Mouse (Mus musculus): ENCODE data around the gene Zfp131.
"Not testable (repeated sequence)": the region's sequence is repeated elsewhere in the genome, so short reads cannot be mapped to it uniquely, and the experiment has no call there.

The Zfp131 gene

GRCm38 (mm10) chr13:119790761-119791579 lies at the start of gene Zfp131:
Zfp131 (minus strand) TSS chr13:119790889.
- DNase-seq, result peak; percentile 92

- DNase-seq, result not testable (repeated sequence)
Measured at GRCm38 (mm10) chr13:119839982-119840381, 49.3 kb upstream of the Zfp131 start.

DNA sequence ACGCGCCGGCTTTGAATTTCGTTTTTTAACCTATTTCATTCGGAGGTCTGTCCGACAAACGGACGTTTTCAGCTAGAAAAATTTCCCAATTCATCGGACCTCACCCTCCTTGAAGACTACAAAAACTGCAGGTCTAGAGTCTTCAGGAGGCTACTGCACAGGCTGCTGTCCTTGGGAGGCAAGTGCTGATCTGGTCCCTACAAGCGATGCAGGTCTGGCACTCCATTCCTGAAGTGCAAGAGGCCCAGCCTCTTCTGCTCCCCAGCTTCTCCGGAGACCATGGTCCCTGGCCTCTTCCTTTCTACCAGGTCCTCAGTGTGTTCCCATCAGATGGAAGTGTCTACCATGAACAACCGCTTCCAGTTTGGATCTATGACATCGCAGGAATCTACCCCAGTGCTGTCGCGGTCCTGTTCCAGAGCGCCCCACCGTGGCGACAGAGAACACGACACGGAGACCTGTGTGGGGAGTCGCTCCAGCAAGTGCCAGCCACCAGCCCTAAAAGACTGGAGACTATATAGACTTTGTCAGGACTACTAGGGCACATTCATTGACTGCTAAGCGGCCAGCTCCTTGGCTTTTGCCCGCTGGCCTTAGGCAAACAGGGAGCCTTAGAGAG lies 47.1 kb upstream of the Zfp131 start:
- DNase-seq, result peak; percentile 71

DNA sequence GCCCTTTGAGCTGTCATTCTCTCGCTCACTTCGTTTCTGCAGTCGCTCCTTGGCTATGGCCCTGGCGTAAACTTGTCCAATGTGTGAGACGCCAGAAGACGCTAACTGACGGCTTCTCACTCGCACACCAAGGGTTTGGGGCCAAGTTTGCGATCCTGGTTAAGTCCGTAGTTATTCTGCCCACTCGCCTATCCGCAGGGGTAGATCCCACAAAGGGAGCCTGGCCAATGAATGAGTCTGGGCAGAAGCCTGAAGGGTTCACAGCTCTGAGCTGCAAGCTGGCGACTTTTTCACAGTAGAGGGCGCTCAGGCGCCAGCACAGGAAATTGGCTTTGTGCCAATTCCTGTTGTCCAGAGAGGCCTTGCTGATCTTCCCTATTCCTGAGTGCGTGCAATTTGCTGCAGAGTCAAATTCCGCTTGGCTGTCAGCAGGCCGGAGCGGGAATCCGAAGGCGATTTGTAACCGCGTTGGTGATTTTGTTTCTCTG lies 45.7 kb upstream of the Zfp131 start:
- DNase-seq, result peak; percentile 44

GRCm38 (mm10) chr13:119835320-119836056 lies 44.8 kb upstream of the Zfp131 start, which contains the start of gene D13Ertd608e:
D13Ertd608e (plus strand) TSS chr13:119836006.
- DNase-seq, result peak; percentile 20

DNA sequence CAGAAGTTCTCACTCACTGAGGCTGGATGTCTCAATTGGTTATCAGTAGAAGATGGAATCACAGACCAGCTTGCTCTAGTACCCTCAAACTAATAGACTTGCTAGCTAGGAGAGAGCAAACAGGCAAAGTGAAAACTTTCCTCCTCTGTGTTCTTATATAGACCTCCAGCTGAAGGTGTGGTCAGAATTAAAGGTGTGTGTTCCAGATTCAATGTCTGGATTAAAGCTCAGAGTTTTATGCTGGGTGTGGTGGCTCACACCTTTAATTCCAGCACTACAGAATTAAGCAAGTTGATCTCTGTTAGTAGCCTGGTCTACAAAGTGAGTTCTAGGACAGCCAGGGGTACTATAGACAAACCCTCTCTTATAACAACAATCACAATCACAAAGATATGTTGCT lies 39.4 kb upstream of the Zfp131 start, which contains the start of gene AF067063:
Gene AF067063, minus strand, starts transcription at position 101 of the 400 bp plus-strand sequence.
- not testable (repeated sequence) for DNase-seq

DNA sequence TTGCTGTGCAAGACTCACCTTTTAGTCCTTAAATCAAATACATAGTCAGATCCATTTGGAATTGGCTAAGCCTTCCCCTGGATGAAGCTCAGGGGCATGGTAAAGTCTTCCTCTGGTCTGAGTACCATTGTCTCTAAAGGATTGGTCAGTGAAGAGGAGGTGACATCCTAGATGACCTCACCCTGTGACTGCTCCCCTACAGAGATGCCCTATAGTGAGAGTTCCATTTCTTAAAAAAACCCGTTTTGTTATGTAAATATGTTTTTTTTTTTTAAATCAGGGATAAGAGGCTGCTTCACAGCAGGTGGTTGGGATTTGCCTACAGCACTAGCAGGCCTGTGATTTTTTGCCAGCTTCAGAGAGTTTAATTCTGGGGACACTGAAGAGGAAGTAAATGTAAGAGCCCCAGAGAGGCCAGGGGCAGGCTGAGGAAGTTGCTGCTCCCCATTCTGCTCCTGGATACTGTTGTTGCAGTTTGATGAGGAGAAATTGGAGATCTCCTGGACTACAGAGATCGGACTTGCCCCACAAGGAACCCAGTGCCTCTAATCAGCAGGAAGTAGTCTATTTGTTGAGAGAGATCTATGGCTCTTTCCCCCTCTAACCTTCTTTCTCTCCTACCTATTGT lies 27.0 kb upstream of the Zfp131 start:
- no peak for DNase-seq

DNA sequence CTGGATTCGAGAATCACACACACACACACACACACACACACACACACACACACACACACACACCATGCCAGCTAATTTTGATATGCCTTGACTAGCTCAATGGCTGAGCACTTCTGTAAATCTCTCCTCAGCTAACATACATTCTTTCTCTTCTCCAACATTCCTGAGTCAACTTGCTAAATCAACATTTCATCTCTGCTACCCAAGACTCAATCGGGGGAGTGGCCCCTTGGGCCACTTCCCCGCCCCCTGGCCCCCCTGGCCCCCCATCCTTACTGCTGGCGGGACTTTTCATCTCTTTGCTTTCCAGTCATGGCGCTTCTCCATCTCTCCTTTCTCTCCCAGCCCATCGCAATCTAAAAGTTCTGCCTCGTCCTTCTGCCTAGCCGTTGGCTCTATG lies 26.1 kb upstream of the Zfp131 start:
- DNase-seq, result no peak

DNA sequence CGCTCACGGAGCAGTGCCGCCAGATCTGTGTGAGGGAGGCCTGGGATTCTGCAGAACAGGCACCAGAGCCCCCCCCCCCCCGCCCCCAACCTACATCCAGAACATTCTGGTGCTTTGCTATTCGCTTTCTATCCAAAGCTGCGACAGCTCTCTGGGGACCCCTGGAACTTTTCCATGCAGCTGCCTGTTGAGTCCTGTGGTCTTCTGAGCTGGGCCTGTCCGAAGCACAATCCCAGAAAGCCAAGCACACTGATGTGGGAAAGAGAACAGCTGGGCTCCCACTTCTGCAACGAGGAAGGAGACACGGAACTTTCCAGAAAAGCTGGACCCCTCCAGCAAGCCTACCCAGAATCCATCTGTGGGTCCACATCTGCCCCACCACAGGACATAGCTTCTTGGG lies 19.3 kb upstream of the Zfp131 start:
- DNase-seq, result no peak

DNA sequence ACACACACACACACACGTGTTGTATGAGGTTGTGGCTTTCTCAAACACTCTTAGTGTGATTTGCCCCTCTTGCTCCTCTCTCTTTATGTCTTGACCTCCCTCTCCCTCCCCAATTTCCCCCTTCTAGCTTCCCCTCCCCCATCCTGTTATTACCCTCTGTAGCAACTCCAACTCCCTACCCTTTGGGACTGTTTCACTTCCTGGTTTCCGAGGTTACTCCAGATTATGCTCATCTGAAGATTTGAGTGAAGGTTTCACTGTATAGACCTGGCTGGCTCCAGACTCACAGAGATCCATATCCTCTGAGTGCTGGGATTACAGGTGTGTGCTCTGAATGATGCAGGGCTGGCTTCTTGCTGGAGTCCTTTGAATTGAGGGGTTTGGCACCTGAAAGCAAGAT lies 18.2 kb upstream of the Zfp131 start:
- DNase-seq, result no peak

GRCm38 (mm10) chr13:119797656-119798055 lies 7.0 kb upstream of the Zfp131 start:
- no peak for DNase-seq

DNA sequence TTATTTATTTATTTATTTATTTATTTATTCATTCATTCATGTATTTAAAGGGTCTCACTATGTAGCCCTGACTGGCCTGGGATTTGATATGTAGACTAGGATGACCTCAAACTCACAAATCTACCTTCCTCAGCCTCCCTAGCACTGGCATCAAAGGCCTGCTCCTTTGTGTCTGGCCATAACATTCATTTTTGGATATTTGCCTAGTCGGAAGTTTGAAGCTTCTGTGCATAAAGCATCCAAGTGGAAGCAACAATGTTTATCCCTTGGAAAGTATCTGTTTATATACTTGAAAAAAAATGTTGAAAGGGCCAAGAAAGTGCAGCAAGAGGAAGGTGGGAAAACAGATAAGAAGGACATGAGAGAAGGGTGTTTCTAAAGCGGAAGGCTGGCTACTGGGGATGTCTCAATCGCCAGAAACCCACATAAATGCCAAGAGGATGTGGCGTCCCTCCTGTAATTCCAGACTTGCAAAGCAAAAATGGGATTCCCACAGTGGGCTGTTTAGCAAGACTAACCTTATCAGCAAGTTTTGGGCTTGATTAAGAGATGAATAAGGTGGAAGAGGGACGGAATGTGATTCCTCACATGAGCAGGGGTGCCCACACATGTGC lies 2.2 kb upstream of the Zfp131 start:
- no peak for DNase-seq

DNA sequence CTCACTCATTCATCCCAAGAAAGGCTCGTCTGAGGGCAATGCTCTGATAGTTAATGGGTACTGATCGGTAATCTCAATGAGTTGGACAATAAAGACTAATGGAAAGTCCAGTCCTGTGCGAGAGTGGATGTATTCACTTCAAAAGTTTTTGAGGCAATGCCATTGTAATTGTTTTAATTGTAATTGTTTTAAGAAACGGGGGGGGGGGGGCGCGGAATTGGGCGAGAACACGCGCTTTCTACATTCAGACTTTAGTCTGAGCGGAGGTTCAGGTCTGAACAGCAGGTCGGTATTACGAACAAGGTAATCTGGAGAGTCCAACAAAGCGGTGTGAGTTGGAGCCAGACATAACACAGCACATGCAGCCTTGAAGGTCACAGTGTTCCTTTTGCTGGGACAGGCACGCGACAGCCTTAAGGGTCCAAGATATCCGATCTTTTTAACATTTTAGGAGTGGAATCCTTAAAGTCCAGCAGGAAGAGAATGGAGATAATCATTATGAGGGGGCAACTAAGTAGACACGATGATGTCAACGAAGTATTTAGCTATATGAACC lies 969 bp upstream of the Zfp131 start:
- peak; percentile 39 for DNase-seq

DNA sequence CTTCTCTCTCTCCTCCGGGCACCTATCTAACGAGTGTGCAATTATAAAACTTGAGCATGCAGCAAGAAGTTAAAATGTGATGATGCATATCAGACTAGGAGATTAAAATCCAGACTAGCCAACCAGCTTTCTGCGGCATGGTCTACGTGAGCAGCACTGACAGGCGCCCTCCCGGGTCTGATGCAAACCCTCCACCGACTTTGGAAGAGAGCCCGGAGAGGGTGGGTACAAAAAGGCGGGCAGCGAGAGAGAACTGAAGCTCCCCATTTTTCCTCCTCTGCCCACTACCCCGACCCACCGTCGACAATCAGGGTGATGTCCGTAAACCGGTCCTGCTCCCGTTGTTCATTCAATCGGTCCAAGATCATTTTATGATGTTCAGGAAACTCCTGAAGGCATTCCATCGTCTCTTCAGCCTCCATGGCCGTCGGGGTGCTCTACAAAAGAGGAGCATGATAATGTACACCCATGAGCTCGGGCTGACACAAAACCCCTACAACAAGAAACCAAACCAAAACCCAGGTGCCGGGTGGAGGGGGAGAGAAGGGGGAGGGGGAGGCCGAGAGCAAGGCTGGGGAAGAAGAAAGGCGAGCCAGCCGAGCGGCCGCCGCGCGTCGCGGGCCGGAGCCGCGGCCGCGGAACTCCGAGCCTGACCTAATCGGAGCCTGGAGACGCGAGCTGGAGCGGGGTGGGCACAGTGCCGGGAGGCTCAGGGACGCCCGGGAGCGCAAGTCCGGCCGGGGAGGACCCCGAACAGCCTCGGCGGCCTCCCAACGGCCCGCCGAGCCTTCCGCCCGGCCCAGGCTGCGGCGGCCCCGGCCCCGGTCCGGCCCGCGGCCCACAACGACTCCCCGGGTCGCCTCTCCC lies 605 bp downstream of the Zfp131 start:
- DNase-seq, result peak; percentile 81

DNA sequence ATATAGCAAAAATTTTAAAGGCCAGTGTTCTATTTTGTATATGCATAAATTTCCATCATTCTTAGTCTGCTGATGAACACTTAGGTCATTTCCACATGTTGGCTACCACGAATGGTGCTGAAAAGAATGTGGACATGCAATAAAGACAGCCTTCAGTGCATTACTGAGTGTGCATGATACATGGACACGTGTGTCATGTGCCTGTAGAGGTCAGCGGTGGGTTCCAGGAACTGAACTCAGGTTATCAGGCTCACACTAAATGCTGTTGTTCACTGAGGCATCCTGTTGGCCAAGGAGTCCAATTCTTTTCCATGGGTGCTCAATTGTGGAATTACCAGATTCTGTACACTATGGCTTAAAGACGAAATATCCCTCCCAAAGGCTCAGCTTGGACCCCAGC lies 7.1 kb downstream of the Zfp131 start:
- DNase-seq, result no peak

DNA sequence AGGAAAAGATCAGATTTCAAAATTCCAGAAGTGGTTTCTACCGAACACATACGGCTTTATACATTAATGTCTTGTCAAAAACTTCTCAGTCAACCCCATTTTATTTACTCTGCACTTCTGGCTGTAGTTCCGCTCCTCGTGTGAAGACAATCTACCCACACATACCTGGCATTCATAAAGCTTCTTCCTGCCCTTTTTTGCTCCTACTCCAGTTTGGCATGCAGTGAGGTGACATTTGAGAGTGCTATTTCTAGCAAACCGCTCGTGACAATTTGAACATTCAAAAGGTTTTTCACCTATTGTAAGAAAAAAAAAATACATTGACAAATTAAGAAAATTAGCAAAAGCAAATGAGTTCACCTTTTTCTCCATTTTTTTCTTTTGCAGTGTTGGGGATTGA lies 22.1 kb downstream of the Zfp131 start:
- no peak for DNase-seq

DNA sequence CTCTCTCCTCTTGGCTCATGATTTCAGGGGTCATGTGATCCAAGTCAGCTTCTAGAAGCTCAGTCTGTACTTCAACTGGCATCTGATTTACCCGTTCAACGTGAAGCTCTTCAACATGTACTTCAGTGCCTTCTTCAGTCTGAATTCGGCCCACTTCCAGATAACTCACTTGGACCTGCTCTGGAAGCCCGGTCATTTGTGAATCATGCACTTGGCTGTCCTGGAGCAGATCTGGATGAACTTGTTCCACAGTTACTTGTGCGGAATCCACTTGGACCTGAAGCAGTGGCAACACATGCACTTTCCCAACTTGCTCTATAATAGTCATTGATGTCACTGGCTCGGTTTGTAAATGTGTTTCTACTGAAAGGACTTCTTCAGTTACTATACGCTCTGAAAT lies 24.2 kb downstream of the Zfp131 start:
- DNase-seq, result no peak

DNA sequence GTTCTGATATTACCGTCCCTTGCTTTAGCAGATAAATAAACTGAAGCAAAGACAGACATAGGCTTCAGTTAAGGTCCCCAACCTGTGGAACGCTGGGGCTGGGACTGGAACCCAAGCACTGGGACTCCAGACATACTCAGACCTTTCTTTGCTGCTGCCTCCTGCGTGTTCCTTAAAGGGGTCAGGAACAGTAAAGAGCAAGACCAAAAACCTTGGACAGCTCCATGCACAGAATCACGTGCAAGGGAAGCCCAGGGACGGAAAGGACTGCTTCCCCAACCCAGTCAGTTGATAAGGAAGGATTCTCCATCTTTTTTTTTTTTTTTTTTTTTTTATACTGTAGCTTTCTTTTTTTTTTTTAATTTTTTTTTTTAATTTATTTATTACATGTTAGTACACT lies 33.9 kb downstream of the Zfp131 start:
- DNase-seq, result no peak

- DNase-seq, result peak; percentile 89
Measured at GRCm38 (mm10) chr13:119755681-119756471, 34.8 kb downstream of the Zfp131 start, which contains the start of gene Nim1k. Nim1k (minus strand) TSS chr13:119755882.

DNA sequence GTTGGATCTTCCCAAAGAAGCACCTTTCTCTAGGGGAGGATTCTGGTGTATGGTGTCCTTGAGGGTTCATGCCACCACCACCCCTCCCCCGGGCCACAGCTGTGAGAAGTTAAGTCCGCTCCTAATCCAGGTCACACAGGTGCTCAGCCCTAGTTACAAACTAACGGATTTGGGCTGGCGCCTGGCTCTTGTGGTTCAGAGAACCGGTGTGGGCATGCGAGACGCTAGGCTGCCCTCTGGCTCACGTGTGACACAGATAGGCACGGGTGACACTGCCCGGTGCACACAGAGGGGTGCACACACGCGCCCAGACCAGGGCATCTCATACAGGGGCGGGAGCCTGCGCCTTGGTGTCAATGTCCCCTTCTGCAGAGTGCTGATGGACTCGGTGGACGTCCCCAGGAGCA lies 35.5 kb downstream of the Zfp131 start:
- DNase-seq, result peak; percentile 71
